ENCODE assay signal across 9 mouse cellular contexts in the genomic region with DNA sequence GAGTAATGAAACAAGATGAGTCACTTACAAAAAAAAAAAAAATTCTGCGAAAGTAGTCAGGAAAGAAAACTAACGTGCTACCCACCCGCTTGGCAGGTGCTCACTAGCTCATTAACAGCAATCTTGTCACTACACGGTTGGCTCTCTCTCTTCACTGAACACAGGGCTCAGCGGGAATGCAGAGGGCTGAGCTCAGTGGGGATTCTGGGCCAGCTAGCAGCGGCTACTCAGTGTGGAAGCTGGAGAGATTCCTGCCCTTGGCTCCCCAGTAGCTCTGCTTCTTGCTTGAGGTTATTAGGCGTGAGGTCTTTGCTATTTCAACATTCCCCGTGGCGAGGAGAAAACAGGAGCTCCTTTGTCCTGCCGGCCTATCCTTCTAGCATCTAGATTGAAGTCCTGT. TPM values are rescaled to one million over a fixed set of nuclear protein-coding genes. Genes with fewer than 3 reads are reported as not detected.
DNase-seq lines count a peak whose midpoint lies in the region; ATAC-seq and TF ChIP-seq lines count a peak whose summit lies in the region.
"Had no signal": no experiment of that assay in that cellular context is flagged by ENCODE, and none has a peak within 500 bp of the region (broad histone marks: within the 10 kb centered on the region; RNA-seq: fewer than 3 reads in every experiment).

No protein-coding gene starts in this region.

- H3K9ac ChIP-seq in stomach, embryonic 16.5 days (ENCODE audit: low read length), result no peak overlapping the region; the same call in none of the 2 replicates

- H3K27me3 ChIP-seq in cerebellum, adult 2 months (ENCODE audit: control insufficient read depth, insufficient read depth, low read length), result no peaks in the 10 kb centered on the region
- H3K27me3 ChIP-seq in stomach, embryonic 16.5 days (ENCODE audit: control insufficient read depth, insufficient read depth, low read length), result no peaks in the 10 kb centered on the region

- 4% methylated on average over 10 of the region's 10 CpGs for WGBS in cerebellum, adult 2 months
- 18% methylated on average over 10 of the region's 10 CpGs for WGBS in stomach, embryonic 16.5 days

- TF ChIP-seq CTCF in cerebellum, adult 2 months (IDR thresholded peaks at IDR 0.05; ENCODE audit: borderline replicate concordance, insufficient read depth, low read depth, low read length), result no peak

- H3K4me1 ChIP-seq in cerebellum, adult 2 months (ENCODE audit: control insufficient read depth, insufficient read depth, low read length), result peaks cover 4% of the 10 kb centered on the region; the same call in 1 of the 2 replicates
- H3K4me1 ChIP-seq in stomach, embryonic 16.5 days (ENCODE audit: control insufficient read depth, insufficient read depth, low read length), result 0 out of 2 replicates have a peak, but pooled peaks cover 9% of the 10 kb centered on the region

- ATAC-seq in stomach, embryonic 16.5 days (ENCODE audit: insufficient read depth, low FRiP score), result no peak

- no peak overlapping the region for H3K4me3 ChIP-seq in cerebellum, adult 2 months (replicated peaks; ENCODE audit: insufficient read depth, low read depth, low read length)
- H3K4me3 ChIP-seq in stomach, embryonic 16.5 days (replicated peaks; ENCODE audit: low read length), result no peak overlapping the region

- intact Hi-C loops in heart, postnatal 25 days (cut with DNase I), result no loop called here
- intact Hi-C loops in left cerebral cortex, postnatal 14 days (cut with DNase I), result no loop called here

- H3K36me3 ChIP-seq in stomach, embryonic 16.5 days (ENCODE audit: control insufficient read depth, insufficient read depth, low read length), result no peaks in the 10 kb centered on the region

- DNase-seq in cerebellum, adult 2 months, result peak; percentile 37 to 40
- no peak for DNase-seq in cerebellum, adult 8-10 months
- DNase-seq in right cerebral cortex, postnatal 10 days (ENCODE audit: low spot score in 2 of 2), result peak; percentile 48 to 50
- no peak for DNase-seq in right cerebral cortex, adult 2 months (ENCODE audit: low spot score in 2 of 2)
- peak; percentile 20 for DNase-seq in heart, postnatal 25 days (ENCODE audit: low spot score)
- DNase-seq in ovary, postnatal 14 days (ENCODE audit: low spot score), result no peak
- no peak for DNase-seq in left cerebral cortex, postnatal 14 days (ENCODE audit: low spot score in 2 of 2)

- peak overlapping the region; percentile 2; the same call in 1 of the 2 replicates for H3K4me2 ChIP-seq in stomach, embryonic 16.5 days (ENCODE audit: low read depth, low read length)

- no peaks in the 10 kb centered on the region for H3K9me3 ChIP-seq in stomach, embryonic 16.5 days (replicated peaks; ENCODE audit: control insufficient read depth, low read length)

- no peak for TF ChIP-seq POLR2A in cerebellum, adult 2 months (IDR thresholded peaks at IDR 0.05; ENCODE audit: borderline replicate concordance, insufficient read depth, low read length)

- H3K27ac ChIP-seq in cerebellum, adult 2 months (ENCODE audit: insufficient read depth, low read length), result no peak overlapping the region
- 0 out of 2 replicates have a peak overlapping the region, but pooled peaks have one; percentile 21 for H3K27ac ChIP-seq in stomach, embryonic 16.5 days (ENCODE audit: low read length)

RNA-seq across cellular contexts. Expression of a gene that starts 17.9 kb away (rescaled TPM):
- 5.3 and 5.7 TPM in 2 replicates for polyA plus RNA-seq in cerebellum, adult 2 months (2012; rRNA removed)
- under 1 TPM; 0.60 to 0.92 TPM for total RNA-seq in heart, postnatal 25 days (2021)
- polyA plus RNA-seq in stomach, embryonic 16.5 days (2015; fragmentation: Nextera tagmentation; extraction: Ambion mirVana), result 47.9 and 54.0 TPM in 2 replicates
- 1 to 10 TPM; 3.9 to 4.5 TPM for total RNA-seq in left cerebral cortex, postnatal 14 days (2021)
- total RNA-seq: common myeloid progenitor, adult 5-6 weeks had no signal

RNA-seq across cellular contexts. Expression of a gene that starts 33.2 kb away (rescaled TPM):
- 45.3 and 46.2 TPM in 2 replicates for polyA plus RNA-seq in cerebellum, adult 2 months (2012; rRNA removed)
- 10 to 100 TPM; 16.6 to 21.3 TPM for total RNA-seq in heart, postnatal 25 days (2021)
- polyA plus RNA-seq in stomach, embryonic 16.5 days (2015; fragmentation: Nextera tagmentation; extraction: Ambion mirVana), result 12.4 and 13.6 TPM in 2 replicates
- total RNA-seq in left cerebral cortex, postnatal 14 days (2021), result 10 to 100 TPM; 53.7 to 57.9 TPM

Comparison
In these comparisons a context has a peak if more than half of its experiments do, and no peak if none do; other contexts are left out.
1. DNase-seq: peak in cerebellum, adult 2 months (2 of 2), right cerebral cortex, postnatal 10 days (2 of 2) and heart, postnatal 25 days (single experiment); none in cerebellum, adult 8-10 months (single experiment), right cerebral cortex, adult 2 months (0 of 2), ovary, postnatal 14 days (single experiment) and left cerebral cortex, postnatal 14 days (0 of 2).